Mouse (Mus musculus) 416B (cell line): ENCODE results near the gene Adk.
"Not testable (repeated sequence)": the region's sequence is repeated elsewhere in the genome, so short reads cannot be mapped to it uniquely, and the experiment has no call there.

ENCODE experiments used
- DNase-seq: peaks from one replicate; pipeline ENCODE4 v3.0.0; 2011; ENCODE audit warnings: low read depth

The Adk gene

DNA sequence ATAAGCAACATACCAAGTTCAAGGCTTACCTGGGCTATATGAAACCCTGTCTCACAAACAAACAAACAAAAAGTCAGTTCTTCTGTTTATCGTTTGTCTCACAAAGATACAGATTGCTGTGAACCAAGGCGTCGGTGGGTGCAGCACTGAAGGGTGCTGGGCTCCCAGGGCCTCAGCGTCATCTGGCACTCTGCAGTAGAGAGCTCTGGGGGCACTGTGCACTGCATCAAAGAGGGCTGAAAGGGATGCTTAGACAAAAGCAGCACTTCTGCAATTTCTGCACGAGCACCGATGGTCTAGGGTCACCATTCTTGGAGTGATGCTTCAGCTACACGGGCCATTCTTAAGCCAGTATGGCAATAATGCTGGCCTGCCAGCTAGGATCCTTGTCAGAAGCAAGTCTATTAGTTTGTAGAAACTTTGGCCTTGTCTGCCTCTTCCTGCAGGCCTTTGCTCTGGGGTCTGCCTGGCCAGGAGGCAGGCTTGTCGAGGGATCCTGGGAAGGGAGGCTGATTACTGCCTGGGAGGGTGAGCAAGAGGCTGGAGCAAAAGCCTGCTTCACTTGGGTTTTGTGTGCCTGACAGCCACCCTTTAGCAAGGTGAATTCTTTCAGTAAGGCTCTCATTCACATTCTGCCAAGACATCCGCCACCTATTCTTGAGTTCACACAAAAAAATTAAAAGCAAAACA is 436.2 kb downstream of the Adk start:
- DNase-seq = not testable (repeated sequence)

DNA sequence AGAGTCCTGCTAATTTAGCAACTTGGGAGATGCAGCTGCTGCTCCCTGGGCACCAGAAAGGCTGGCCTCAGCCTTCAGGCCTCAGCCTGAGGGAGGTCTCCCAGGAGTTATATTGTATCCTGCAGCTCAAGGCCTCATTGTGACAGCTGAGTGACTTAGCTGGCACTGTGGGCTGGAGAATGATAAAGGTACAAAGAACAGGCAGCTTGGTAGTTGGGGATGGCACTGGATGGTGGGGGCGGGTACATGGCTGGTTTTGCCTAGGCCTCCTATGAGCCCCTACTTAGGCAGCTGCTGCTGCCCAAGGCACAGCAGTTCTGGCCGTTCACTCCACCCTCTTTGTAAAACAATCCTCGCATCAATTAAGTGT is 436.7 kb downstream of the Adk start:
- DNase-seq = no peak

DNA sequence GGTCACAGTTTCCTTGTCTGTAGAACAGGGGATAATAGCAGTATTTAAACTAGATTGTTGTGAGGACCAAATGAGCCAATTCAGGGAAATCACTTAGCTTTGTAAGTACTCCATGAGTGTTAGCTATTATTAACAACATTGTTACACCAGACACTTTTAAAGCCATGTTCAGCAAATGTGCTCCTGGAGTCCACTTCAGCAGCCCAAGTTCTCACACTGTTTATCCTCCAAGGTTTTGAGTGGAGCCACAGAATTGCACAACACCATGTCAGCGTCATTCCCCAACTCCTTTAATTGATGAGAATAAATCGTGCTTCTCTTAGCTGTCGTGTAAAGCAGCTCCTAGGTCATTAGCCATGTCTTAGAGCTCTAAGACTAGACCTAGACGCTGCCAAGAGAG is 437.8 kb downstream of the Adk start:
- no peak for DNase-seq
